Mouse (Mus musculus): ENCODE measurements around the gene Metrn. TPM values are rescaled to one million over a fixed set of nuclear protein-coding genes. Genes with fewer than 3 reads are reported as not detected.

Gene Metrn
- polyA plus RNA-seq, 1 experiment: 59.9 TPM

- TF ChIP-seq FLI1 (IDR thresholded peaks at IDR 0.05; ENCODE audit: low read length) (no peak), GATA1 (IDR thresholded peaks at IDR 0.05; ENCODE audit: borderline replicate concordance, low read length) (no peak)
- Histone ChIP-seq H3K4me3 (replicated peaks) (no peak overlapping the region), H3K9me3 (no peaks in the 10 kb centered on the region), H3K27me3 (replicated peaks) (peaks cover 21% of the 10 kb centered on the region), H3K36me3 (replicated peaks; ENCODE audit: low read length) (peaks cover 26% of the 10 kb centered on the region), H3K4me1 (peaks cover 71% of the 10 kb centered on the region)
Measured at GRCm38 (mm10) chr17:25794197-25794596, 2.7 kb downstream of the Metrn start.

- Histone ChIP-seq H3K9me3 (no peaks in the 10 kb centered on the region), H3K4me1 (peaks cover 70% of the 10 kb centered on the region), H3K27me3 (replicated peaks) (peaks cover 20% of the 10 kb centered on the region), H3K36me3 (replicated peaks; ENCODE audit: low read length) (peaks cover 39% of the 10 kb centered on the region), H3K4me3 (replicated peaks) (peak within 1 kb of the TSS; percentile 95)
- no peak for TF ChIP-seq FLI1 (IDR thresholded peaks at IDR 0.05; ENCODE audit: low read length)
- no peak for TF ChIP-seq GATA1 (IDR thresholded peaks at IDR 0.05; ENCODE audit: borderline replicate concordance, low read length)
Measured at GRCm38 (mm10) chr17:25792615-25793014, 4.3 kb downstream of the Metrn start, which contains the start of gene Fam173a. Fam173a (minus strand) TSS chr17:25792901.

DNA sequence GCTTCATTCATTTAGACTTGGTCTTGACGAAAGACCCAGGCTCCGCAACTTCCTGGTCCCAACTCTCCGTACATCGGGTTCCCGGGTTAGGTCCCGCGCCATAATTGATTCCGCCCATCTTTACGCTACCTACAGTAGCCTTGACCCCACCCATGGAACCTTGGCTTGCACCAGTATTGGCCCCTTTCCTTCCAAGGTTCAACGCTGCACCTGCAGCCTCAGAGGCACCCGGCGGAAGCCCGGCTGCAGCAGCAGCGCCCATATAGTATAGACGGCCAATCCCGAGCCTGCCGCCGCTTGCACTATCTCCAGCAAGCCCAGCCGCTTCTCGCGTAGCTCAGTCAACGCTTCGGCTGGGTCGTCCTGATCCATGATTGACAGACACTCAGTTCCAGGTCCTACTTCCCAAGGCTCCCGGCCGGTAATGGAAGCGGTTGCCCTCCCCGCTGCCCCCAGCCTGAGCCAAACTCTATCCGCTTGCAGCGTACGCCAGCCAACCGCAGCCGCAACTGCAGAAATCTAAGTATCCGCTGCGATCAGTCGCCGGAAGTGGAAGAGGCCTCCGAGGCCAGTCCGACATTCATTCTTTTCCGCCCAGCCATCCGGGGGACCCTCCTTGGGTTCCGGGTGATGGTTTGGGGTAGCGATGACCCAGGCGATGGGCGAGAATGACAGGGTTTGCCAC is 5.0 kb downstream of the Metrn start:
- Histone ChIP-seq H3K27me3 (replicated peaks) (peaks cover 20% of the 10 kb centered on the region), H3K9me3 (no peaks in the 10 kb centered on the region), H3K4me1 (peaks cover 63% of the 10 kb centered on the region), H3K36me3 (replicated peaks; ENCODE audit: low read length) (peaks cover 42% of the 10 kb centered on the region), H3K4me3 (replicated peaks) (peak overlapping the region; percentile 95)
- TF ChIP-seq FLI1 (IDR thresholded peaks at IDR 0.05; ENCODE audit: low read length) (no peak), GATA1 (IDR thresholded peaks at IDR 0.05; ENCODE audit: borderline replicate concordance, low read length) (no peak)

- H3K4me3 ChIP-seq (replicated peaks): peak overlapping the region; percentile 95
- peaks cover 61% of the 10 kb centered on the region for H3K4me1 ChIP-seq
- H3K27me3 ChIP-seq (replicated peaks): peaks cover 20% of the 10 kb centered on the region
- no peaks in the 10 kb centered on the region for H3K9me3 ChIP-seq
- no peak for TF ChIP-seq GATA1 (IDR thresholded peaks at IDR 0.05; ENCODE audit: borderline replicate concordance, low read length)
- no peak for TF ChIP-seq FLI1 (IDR thresholded peaks at IDR 0.05; ENCODE audit: low read length)
- peaks cover 42% of the 10 kb centered on the region for H3K36me3 ChIP-seq (replicated peaks; ENCODE audit: low read length)
Measured at GRCm38 (mm10) chr17:25791320-25791842, 5.6 kb downstream of the Metrn start.

DNA sequence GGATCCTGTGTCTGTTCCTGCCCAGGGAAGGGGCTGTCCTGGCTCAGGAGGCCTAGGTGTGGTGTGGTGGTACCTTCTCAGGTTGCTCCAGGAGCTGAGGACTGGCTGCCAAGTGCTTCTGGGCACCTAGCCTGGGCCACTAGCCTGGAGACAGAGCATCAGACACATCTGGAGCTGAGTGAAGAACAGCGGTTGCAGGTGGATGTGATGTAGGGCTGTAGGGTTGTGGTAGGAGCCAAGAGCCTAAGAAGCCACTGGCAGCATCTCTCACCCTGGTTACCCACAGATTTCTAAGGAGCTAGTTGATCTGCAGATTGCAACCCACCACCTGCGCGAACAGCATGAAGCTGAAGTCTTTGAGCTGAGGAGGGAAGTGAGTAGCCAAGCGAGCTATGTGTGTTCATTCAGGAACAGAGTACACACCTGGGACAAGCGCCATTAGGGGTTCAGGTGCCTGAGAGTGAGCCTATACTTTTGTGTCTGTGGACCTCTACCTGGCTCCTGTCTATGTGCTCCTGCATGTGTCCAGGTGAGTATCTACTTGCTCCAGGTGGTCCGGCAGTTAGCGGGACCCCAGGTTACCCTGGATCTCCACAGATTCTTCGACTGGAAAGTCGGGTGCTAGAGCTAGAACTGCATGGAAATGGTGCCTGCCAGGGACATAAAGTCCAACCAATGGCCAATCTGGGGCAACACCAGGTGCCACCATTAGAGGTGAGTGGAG is 10.0 kb downstream of the Metrn start:
- no peaks in the 10 kb centered on the region for H3K9me3 ChIP-seq
- peaks cover 50% of the 10 kb centered on the region for H3K4me1 ChIP-seq
- peaks cover 3% of the 10 kb centered on the region for H3K27me3 ChIP-seq (replicated peaks)
- no peak for TF ChIP-seq GATA1 (IDR thresholded peaks at IDR 0.05; ENCODE audit: borderline replicate concordance, low read length)
- TF ChIP-seq FLI1 (IDR thresholded peaks at IDR 0.05; ENCODE audit: low read length): no peak
- H3K36me3 ChIP-seq (replicated peaks; ENCODE audit: low read length): peaks cover 55% of the 10 kb centered on the region
- H3K4me3 ChIP-seq (replicated peaks): no peak overlapping the region

DNA sequence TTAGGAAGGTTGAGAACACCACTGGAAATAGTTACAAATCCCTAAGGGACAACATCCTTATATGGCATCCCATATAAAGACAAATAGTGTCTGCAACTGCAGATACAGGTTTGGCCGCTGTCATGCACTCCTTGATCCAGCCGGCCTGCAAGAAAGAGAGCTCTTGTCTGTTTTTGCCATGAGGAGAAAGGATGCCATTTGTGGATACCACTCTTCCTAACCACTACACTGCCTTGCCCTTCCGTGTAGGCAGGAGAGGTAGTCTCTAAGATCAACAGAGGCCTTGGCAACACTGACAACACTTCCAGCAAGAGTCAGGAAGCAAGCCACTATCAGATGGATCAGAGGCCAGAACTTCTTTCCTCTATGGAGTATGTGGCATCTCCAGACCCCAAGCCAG is 10.7 kb downstream of the Metrn start, which contains the start of gene Ccdc78:
Gene Ccdc78, plus strand, starts transcription at position 301 of the 400 bp plus-strand sequence.
- H3K9me3 ChIP-seq: no peaks in the 10 kb centered on the region
- peaks cover 43% of the 10 kb centered on the region for H3K4me1 ChIP-seq
- peaks cover 62% of the 10 kb centered on the region for H3K36me3 ChIP-seq (replicated peaks; ENCODE audit: low read length)
- peaks cover 3% of the 10 kb centered on the region for H3K27me3 ChIP-seq (replicated peaks)
- peak within 1 kb of the TSS; percentile 98 for H3K4me3 ChIP-seq (replicated peaks)
- no peak for TF ChIP-seq FLI1 (IDR thresholded peaks at IDR 0.05; ENCODE audit: low read length)
- TF ChIP-seq GATA1 (IDR thresholded peaks at IDR 0.05; ENCODE audit: borderline replicate concordance, low read length): no peak

- Histone ChIP-seq H3K4me3 (replicated peaks) (peak within 1 kb of the TSS; percentile 98), H3K36me3 (replicated peaks; ENCODE audit: low read length) (peaks cover 65% of the 10 kb centered on the region), H3K9me3 (no peaks in the 10 kb centered on the region), H3K27me3 (replicated peaks) (no peaks in the 10 kb centered on the region), H3K4me1 (peaks cover 34% of the 10 kb centered on the region)
- TF ChIP-seq GATA1 (IDR thresholded peaks at IDR 0.05; ENCODE audit: borderline replicate concordance, low read length) (no peak), FLI1 (IDR thresholded peaks at IDR 0.05; ENCODE audit: low read length) (no peak)
Measured at GRCm38 (mm10) chr17:25785281-25785745, 11.6 kb downstream of the Metrn start, which contains the start of gene Haghl. Haghl (minus strand) TSS chr17:25785673.

- H3K9me3 ChIP-seq: no peaks in the 10 kb centered on the region
- no peaks in the 10 kb centered on the region for H3K27me3 ChIP-seq (replicated peaks)
- peaks cover 34% of the 10 kb centered on the region for H3K4me1 ChIP-seq
- TF ChIP-seq GATA1 (IDR thresholded peaks at IDR 0.05; ENCODE audit: borderline replicate concordance, low read length) (no peak), FLI1 (IDR thresholded peaks at IDR 0.05; ENCODE audit: low read length) (no peak)
- peaks cover 68% of the 10 kb centered on the region for H3K36me3 ChIP-seq (replicated peaks; ENCODE audit: low read length)
- peak overlapping the region; percentile 98 for H3K4me3 ChIP-seq (replicated peaks)
Measured at GRCm38 (mm10) chr17:25783861-25784574, 12.9 kb downstream of the Metrn start.

- no peaks in the 10 kb centered on the region for H3K9me3 ChIP-seq
- TF ChIP-seq GATA1 (IDR thresholded peaks at IDR 0.05; ENCODE audit: borderline replicate concordance, low read length): no peak
- no peak for TF ChIP-seq FLI1 (IDR thresholded peaks at IDR 0.05; ENCODE audit: low read length)
- no peak overlapping the region for H3K4me3 ChIP-seq (replicated peaks)
- no peaks in the 10 kb centered on the region for H3K27me3 ChIP-seq (replicated peaks)
- H3K4me1 ChIP-seq: peaks cover 34% of the 10 kb centered on the region
- peaks cover 71% of the 10 kb centered on the region for H3K36me3 ChIP-seq (replicated peaks; ENCODE audit: low read length)
Measured at GRCm38 (mm10) chr17:25783086-25783485, 13.8 kb downstream of the Metrn start.
